Mouse (Mus musculus) ES-E14 (cell line): Measurements from ENCODE around the gene Vsx2. TPM values are rescaled to one million over a fixed set of nuclear protein-coding genes. Genes with fewer than 3 reads are reported as not detected.

Experiments
- DNase-seq: peaks from one replicate; pipeline ENCODE4 v3.0.0-alpha.2; 2013; ENCODE audit warnings: low read depth, low spot score
- H3K27ac ChIP-seq: 2 replicates; pipeline ENCODE4 v1.5.1; 2012; ENCODE audit warnings: low read depth, mild to moderate bottlenecking, low read length, moderate library complexity, mixed read lengths; ENCODE audit not compliant: poor library complexity, insufficient read depth, severe bottlenecking
- H3K36me3 ChIP-seq: 2 replicates; pipeline ENCODE4 v1.6.1; 2012; ENCODE audit warnings: mild to moderate bottlenecking, low read length, moderate library complexity, mixed read lengths; ENCODE audit not compliant: control insufficient read depth, poor library complexity, insufficient read depth, severe bottlenecking
- H3K4me1 ChIP-seq, 2 experiments: fragments of 150-350 bp in 1 of 2; sonication (generic) in 1 of 2; 2 replicates each; pipeline ENCODE4 v1.6.1; 2012; ENCODE audit warnings: low read length in 2 of 2, mild to moderate bottlenecking in 1 of 2, mixed read lengths in 1 of 2; ENCODE audit not compliant: control insufficient read depth in 2 of 2, insufficient read depth in 2 of 2, poor library complexity in 1 of 2
- H3K4me3 ChIP-seq, 2 experiments: fragments of 150-350 bp in 1 of 2; sonication (generic) in 1 of 2; 2 replicates each; pipeline ENCODE4 v1.5.1; 2012; ENCODE audit warnings: low read length in 2 of 2, low read depth in 1 of 2, mild to moderate bottlenecking in 1 of 2, mixed read lengths in 1 of 2; ENCODE audit not compliant: insufficient read depth in 1 of 2, poor library complexity in 1 of 2, severe bottlenecking in 1 of 2
- H3K9ac ChIP-seq: 2 replicates; pipeline ENCODE4 v1.6.1; 2012; ENCODE audit warnings: low read depth, mild to moderate bottlenecking, low read length, mixed read lengths; ENCODE audit not compliant: poor library complexity, insufficient read depth, severe bottlenecking
- H3K9me3 ChIP-seq: fragments of 150-350 bp; sonication (generic); 2 replicates; pipeline ENCODE4 v1.6.1; 2012; ENCODE audit warnings: low read depth, mild to moderate bottlenecking, low read length; ENCODE audit not compliant: control insufficient read depth, insufficient read depth
- CHD2 ChIP-seq: IDR thresholded peaks from 2 replicates; pipeline ENCODE4 v1.6.1; 2014; ENCODE audit warnings: mild to moderate bottlenecking, low read depth, low read length, inconsistent platforms
- HCFC1 ChIP-seq: IDR thresholded peaks from 2 replicates; pipeline ENCODE4 v1.6.1; 2012; ENCODE audit warnings: low read length, inconsistent platforms, borderline replicate concordance; ENCODE audit not compliant: insufficient read depth
- MAFK ChIP-seq: IDR thresholded peaks from 2 replicates; pipeline ENCODE4 v1.6.1; 2014; ENCODE audit warnings: mild to moderate bottlenecking, low read depth, low read length, inconsistent platforms; ENCODE audit not compliant: insufficient read depth
- ZC3H11A ChIP-seq: IDR thresholded peaks from 2 replicates; pipeline ENCODE4 v1.6.1; 2012; ENCODE audit warnings: low read depth, mild to moderate bottlenecking, inconsistent platforms, low read length, borderline replicate concordance
- ZNF384 ChIP-seq: IDR thresholded peaks from 2 replicates; pipeline ENCODE4 v1.6.1; 2012; ENCODE audit warnings: low read depth, low read length, inconsistent platforms
- in situ Hi-C, 2 experiments: fragments of 600-800 bp; cut with MboI; formaldehyde crosslinking; loops; one replicate each; pipeline ENCODE4 v1.15.1; 2025; ENCODE audit warnings: low sequenced_read_pairs in 2 of 2, inconsistent platforms in 1 of 2; ENCODE audit not compliant: unreplicated experiment in 2 of 2
- total RNA-seq: library from RNA; depleted of rRNA; stranded (reverse); fragments of 300-350 nt; gene quantifications from 2 replicates; pipeline ENCODE4 v1.2.3, GENCODE M21; 2012

Gene Vsx2
- total RNA-seq, 1 experiment: not detected

DNA sequence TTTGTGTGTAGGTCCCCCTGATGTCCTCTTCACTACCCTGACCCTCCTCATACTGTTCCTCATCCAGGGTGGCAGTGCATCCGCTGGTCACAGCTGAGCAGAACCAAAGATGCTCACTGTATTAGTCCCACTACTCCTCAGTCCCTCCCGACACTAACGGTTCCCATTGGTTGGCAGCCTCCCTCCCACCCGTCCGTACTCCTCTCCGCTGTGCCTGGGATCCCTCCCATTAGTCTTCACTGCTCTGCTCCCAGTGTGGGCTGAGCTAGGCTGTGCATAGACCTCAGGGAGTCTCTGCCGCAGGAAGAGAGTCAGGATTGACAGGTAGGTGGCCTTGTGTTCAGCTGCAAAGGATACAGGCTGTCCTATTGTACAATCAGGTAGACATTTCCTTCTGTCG, 28.8 kb downstream of the Vsx2 start:
- Histone ChIP-seq H3K4me3 (no peak overlapping the region), H3K9ac (no peak overlapping the region), H3K27ac (no peak overlapping the region), H3K36me3 (peaks cover 6% of the 10 kb centered on the region; the same call in 1 of the 2 replicates), H3K4me1 (peaks cover 0 to 7% of the 10 kb centered on the region in 2 experiments; a peak in 1 of 4 replicates), H3K9me3 (no peaks in the 10 kb centered on the region)
- DNase-seq: no peak
- in situ Hi-C loops: no loop called here
- TF ChIP-seq MAFK (no peak), ZC3H11A (no peak), HCFC1 (no peak), ZNF384 (no peak), CHD2 (no peak)

DNA sequence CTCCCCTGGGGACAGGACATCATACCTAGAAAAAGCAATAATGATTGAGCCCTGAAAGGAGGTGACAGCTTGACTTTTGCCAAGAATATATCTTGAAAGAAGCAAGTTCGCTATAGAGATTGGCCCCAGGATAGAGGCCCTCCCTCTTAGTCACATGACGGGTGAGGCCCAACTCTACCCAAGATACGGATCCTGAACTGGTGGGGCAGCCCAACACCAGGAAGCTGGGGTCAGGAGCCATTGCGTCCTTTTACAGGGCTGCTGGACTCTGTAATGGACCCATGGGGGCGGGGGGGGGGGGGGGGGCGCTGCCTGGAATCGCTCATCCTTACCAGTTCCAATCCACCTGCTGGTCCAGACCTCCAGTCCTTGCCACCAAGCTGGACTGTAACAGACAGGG, 34.4 kb downstream of the Vsx2 start:
- H3K4me1 ChIP-seq: peaks cover 0 to 2% of the 10 kb centered on the region in 2 experiments; a peak in 1 of 4 replicates
- peaks cover 28% of the 10 kb centered on the region; the same call in 1 of the 2 replicates for H3K36me3 ChIP-seq
- in situ Hi-C loops: no loop called here
- H3K9me3 ChIP-seq: no peaks in the 10 kb centered on the region
- TF ChIP-seq ZNF384 (no peak), HCFC1 (no peak), MAFK (no peak), ZC3H11A (no peak)
- H3K27ac ChIP-seq: no peak overlapping the region
- H3K4me3 ChIP-seq: no peak overlapping the region
- no peak for DNase-seq
- no peak overlapping the region for H3K9ac ChIP-seq

GRCm38 (mm10) chr12:84605860-84606259, 36.3 kb downstream of the Vsx2 start:
- no peak for TF ChIP-seq MAFK
- TF ChIP-seq ZC3H11A: no peak
- no peak for TF ChIP-seq ZNF384
- TF ChIP-seq HCFC1: no peak
- no peak for TF ChIP-seq CHD2
- H3K36me3 ChIP-seq: peaks cover 32% of the 10 kb centered on the region; the same call in 1 of the 2 replicates
- H3K9me3 ChIP-seq: no peaks in the 10 kb centered on the region

GRCm38 (mm10) chr12:84611718-84612117, 42.2 kb downstream of the Vsx2 start:
- H3K36me3 ChIP-seq: peaks cover 11% of the 10 kb centered on the region; the same call in 1 of the 2 replicates
- H3K4me3 ChIP-seq: no peak overlapping the region
- H3K27ac ChIP-seq: no peak overlapping the region
- H3K9me3 ChIP-seq: no peaks in the 10 kb centered on the region
- peaks cover 4 to 18% of the 10 kb centered on the region in 2 experiments; a peak in 3 of 4 replicates for H3K4me1 ChIP-seq
- no peak for DNase-seq
- TF ChIP-seq ZNF384 (no peak), HCFC1 (no peak), MAFK (peak; percentile 61), ZC3H11A (no peak), CHD2 (no peak)
- in situ Hi-C loops: no loop called here
- H3K9ac ChIP-seq: no peak overlapping the region

More at GRCm38 (mm10) chr12:84605860-84606259, 36.3 kb downstream of the Vsx2 start:
- no peak for DNase-seq
- Histone ChIP-seq H3K4me1 (peaks cover 0 to 2% of the 10 kb centered on the region in 2 experiments; a peak in 1 of 4 replicates), H3K4me3 (no peak overlapping the region), H3K9ac (no peak overlapping the region), H3K27ac (no peak overlapping the region)
- in situ Hi-C loops: no loop called here

GRCm38 (mm10) chr12:84612518-84612917, 43.0 kb downstream of the Vsx2 start:
- in situ Hi-C loops: no loop called here

More at GRCm38 (mm10) chr12:84612518-84612917, 43.0 kb downstream of the Vsx2 start:
- no peak for TF ChIP-seq MAFK
- no peak for TF ChIP-seq HCFC1
- TF ChIP-seq ZNF384: no peak
- TF ChIP-seq ZC3H11A: no peak
- TF ChIP-seq CHD2: no peak
- H3K9ac ChIP-seq: no peak overlapping the region
- no peak overlapping the region for H3K27ac ChIP-seq
- peaks cover 4 to 18% of the 10 kb centered on the region in 2 experiments; a peak in 3 of 4 replicates for H3K4me1 ChIP-seq
- H3K9me3 ChIP-seq: no peaks in the 10 kb centered on the region
- no peak for DNase-seq
- H3K36me3 ChIP-seq: peaks cover 11% of the 10 kb centered on the region; the same call in 1 of the 2 replicates
- no peak overlapping the region for H3K4me3 ChIP-seq
